Mouse (Mus musculus): ENCODE results near the gene Cnot6l. TPM values are rescaled to one million over a fixed set of nuclear protein-coding genes. Genes with fewer than 3 reads are reported as not detected.

The Cnot6l gene
- polyA plus RNA-seq, 1 experiment = 14.6 TPM

DNA sequence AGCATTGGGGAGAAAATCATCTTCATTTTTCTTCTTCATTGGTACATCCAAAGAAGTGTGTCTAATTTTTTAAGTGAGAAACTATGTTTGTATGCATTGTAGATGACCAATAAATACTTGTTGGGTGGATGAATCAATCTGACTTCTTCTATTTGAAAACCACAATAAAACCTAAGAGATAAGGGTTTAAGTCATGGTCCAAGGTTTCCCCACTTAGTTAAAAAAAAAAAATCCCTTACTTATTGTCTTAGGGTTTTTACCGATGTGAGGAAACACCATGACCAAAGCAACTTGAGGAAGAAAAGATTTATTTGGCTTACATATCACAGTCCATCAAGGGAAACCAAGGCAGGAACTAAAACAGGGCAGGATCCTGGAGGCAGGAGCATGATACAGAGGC, 25.8 kb upstream of the Cnot6l start:
- DNase-seq (ENCODE audit: low read depth) = no peak
- TF ChIP-seq POLR2A (IDR thresholded peaks at IDR 0.05; ENCODE audit: borderline replicate concordance, extremely low read depth, insufficient read depth, insufficient read length, poor library complexity, severe bottlenecking) = no peak
- TF ChIP-seq CTCF (IDR thresholded peaks at IDR 0.05; ENCODE audit: borderline replicate concordance, extremely low read depth, insufficient read depth, insufficient read length) = no peak

DNA sequence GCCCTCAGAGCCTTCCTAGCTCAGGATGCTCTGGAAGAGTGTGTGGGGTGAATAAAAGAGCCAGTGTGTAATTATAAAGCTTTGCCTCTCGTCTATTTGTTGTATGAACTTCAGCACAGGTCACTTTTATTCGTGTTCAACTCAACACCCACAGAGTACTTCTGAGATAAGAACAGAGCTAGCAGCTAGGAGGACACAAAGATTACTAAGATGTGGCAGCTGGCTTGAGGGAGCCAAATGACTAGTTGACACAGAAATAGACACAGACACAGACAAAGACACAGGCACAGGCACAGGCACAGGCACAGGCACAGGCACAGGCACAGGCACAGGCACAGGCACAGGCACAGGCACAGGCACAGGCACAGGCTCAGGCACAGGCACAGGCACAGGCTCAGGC, 20.0 kb upstream of the Cnot6l start:
- DNase-seq (ENCODE audit: low read depth) = no peak
- no peak for TF ChIP-seq POLR2A (IDR thresholded peaks at IDR 0.05; ENCODE audit: borderline replicate concordance, extremely low read depth, insufficient read depth, insufficient read length, poor library complexity, severe bottlenecking)
- TF ChIP-seq CTCF (IDR thresholded peaks at IDR 0.05; ENCODE audit: borderline replicate concordance, extremely low read depth, insufficient read depth, insufficient read length) = no peak

DNA sequence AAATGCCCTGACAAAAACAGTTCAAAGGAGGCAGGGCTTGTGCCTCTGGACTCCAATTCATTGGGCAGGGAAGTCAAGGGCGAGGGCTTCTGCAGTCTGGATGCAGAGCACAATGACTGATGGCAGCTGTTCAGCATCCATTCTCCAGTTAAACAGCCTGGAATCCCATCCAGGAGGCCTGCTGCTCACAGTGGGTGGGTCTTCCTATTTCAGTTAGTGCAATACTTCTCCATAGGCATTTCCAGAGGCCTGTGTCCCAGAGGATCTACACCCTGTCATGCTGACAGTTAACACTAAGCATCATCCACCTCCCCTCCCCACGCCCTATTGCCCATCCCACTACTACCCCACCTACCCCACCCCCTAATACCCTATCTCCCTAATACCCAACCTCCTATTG, 19.2 kb upstream of the Cnot6l start:
- DNase-seq (ENCODE audit: low read depth) = no peak
- no peak for TF ChIP-seq CTCF (IDR thresholded peaks at IDR 0.05; ENCODE audit: borderline replicate concordance, extremely low read depth, insufficient read depth, insufficient read length)
- TF ChIP-seq POLR2A (IDR thresholded peaks at IDR 0.05; ENCODE audit: borderline replicate concordance, extremely low read depth, insufficient read depth, insufficient read length, poor library complexity, severe bottlenecking) = no peak

DNA sequence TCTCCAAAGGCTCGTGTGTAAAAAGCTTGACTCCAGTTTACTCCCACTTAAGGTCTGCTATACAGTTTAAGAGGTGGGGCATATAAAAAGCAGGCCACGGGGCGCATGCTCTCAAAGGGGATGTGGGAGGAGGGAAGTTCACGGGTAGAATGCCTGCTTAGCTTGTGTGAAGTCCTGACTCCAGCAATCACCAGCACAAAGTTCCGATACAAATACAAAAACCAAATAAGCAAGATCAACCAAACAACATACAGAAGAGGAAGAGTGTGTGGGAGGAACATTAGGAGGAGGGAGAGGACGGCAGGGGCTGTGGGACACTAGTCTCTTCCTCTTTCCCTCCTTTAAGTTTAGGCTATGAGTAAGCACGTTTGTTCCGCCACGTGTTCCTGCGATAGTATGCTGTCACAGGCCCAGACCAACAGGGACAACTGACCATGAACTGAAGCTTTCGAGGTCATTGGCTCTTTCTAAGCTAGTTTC, 12.9 kb upstream of the Cnot6l start:
- DNase-seq (ENCODE audit: low read depth) = no peak
- TF ChIP-seq POLR2A (IDR thresholded peaks at IDR 0.05; ENCODE audit: borderline replicate concordance, extremely low read depth, insufficient read depth, insufficient read length, poor library complexity, severe bottlenecking) = no peak
- TF ChIP-seq CTCF (IDR thresholded peaks at IDR 0.05; ENCODE audit: borderline replicate concordance, extremely low read depth, insufficient read depth, insufficient read length) = no peak

DNA sequence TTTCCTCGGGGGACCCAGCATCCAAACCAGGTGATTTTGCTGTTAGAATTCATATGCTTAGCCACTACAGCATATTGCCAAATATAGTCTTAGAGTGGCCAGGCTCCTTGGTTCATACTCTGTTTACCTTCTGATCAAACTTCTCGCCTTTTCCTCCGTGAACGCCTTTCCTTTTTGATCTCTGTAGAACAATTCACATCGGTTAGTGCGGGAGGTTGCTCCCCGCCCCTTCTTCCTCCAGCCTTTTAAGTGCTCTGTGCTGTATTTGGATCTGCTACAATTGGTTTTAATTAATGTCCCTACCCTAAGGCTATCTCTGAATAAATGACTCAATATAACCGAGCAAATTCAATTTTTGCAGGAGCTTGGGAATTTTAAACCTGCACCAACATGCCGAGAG, 12.2 kb upstream of the Cnot6l start:
- peak; percentile 11 for DNase-seq (ENCODE audit: low read depth)
- no peak for TF ChIP-seq POLR2A (IDR thresholded peaks at IDR 0.05; ENCODE audit: borderline replicate concordance, extremely low read depth, insufficient read depth, insufficient read length, poor library complexity, severe bottlenecking)
- TF ChIP-seq CTCF (IDR thresholded peaks at IDR 0.05; ENCODE audit: borderline replicate concordance, extremely low read depth, insufficient read depth, insufficient read length) = no peak

DNA sequence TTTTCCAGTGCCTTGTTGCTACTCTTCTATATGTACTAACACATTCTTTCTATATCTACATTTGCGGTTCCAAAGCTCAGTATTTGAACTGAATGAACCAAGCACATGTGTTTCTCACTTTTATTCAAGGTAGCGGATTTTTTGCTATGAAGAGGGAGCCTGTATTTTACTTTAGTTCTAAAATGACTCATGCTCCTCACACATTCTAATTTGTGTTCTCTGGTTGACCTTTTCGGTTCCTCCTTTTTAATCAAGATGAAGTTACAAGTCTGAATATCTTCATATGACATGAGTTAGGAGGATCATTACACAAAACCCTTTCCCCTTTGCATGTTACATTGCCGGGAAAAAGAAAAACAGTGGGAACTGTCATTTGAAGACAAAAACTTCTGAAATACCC, 7.8 kb upstream of the Cnot6l start:
- DNase-seq (ENCODE audit: low read depth) = no peak
- TF ChIP-seq CTCF (IDR thresholded peaks at IDR 0.05; ENCODE audit: borderline replicate concordance, extremely low read depth, insufficient read depth, insufficient read length) (no peak), POLR2A (IDR thresholded peaks at IDR 0.05; ENCODE audit: borderline replicate concordance, extremely low read depth, insufficient read depth, insufficient read length, poor library complexity, severe bottlenecking) (no peak)

DNA sequence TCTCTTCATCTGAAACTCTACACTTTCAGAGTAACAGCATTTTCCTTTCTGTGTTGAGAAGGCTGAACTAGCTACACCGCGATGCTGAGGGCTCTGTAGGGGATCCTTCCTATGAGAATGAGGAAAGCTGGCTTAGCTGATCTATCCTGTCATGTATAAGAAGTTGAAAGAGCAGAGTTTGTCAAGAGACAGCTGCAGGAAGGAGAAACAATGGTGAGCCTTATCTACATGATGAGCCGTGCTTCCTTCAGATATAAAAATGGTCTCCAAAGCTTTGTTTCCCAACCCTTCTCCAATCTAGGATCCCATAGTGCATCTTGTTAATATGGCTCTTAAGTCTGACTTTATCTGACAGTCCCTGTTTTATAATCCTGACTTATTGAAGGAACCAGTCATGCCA, 6.5 kb upstream of the Cnot6l start:
- TF ChIP-seq CTCF (IDR thresholded peaks at IDR 0.05; ENCODE audit: borderline replicate concordance, extremely low read depth, insufficient read depth, insufficient read length) (no peak), POLR2A (IDR thresholded peaks at IDR 0.05; ENCODE audit: borderline replicate concordance, extremely low read depth, insufficient read depth, insufficient read length, poor library complexity, severe bottlenecking) (no peak)
- no peak for DNase-seq (ENCODE audit: low read depth)

DNA sequence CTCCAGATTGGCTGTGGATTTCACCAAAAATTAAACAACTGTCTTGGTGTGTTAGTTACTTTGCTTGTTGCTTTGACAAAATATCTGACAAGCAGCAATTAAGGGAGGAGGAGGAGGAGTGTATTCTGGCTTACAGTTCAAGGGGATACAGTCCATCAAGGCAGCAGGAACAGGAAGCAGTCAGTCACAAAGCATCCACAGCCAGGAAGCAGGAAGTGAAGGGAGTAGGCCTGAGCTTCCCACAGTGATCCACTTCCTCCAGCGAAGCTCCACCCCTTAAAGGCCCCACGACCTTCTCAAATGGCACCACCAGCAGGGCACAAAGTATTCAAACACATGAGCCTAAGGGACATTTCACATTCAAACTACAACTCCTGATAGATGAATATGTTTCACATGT, 2.8 kb upstream of the Cnot6l start:
- no peak for DNase-seq (ENCODE audit: low read depth)
- TF ChIP-seq POLR2A (IDR thresholded peaks at IDR 0.05; ENCODE audit: borderline replicate concordance, extremely low read depth, insufficient read depth, insufficient read length, poor library complexity, severe bottlenecking) (no peak), CTCF (IDR thresholded peaks at IDR 0.05; ENCODE audit: borderline replicate concordance, extremely low read depth, insufficient read depth, insufficient read length) (no peak)

DNA sequence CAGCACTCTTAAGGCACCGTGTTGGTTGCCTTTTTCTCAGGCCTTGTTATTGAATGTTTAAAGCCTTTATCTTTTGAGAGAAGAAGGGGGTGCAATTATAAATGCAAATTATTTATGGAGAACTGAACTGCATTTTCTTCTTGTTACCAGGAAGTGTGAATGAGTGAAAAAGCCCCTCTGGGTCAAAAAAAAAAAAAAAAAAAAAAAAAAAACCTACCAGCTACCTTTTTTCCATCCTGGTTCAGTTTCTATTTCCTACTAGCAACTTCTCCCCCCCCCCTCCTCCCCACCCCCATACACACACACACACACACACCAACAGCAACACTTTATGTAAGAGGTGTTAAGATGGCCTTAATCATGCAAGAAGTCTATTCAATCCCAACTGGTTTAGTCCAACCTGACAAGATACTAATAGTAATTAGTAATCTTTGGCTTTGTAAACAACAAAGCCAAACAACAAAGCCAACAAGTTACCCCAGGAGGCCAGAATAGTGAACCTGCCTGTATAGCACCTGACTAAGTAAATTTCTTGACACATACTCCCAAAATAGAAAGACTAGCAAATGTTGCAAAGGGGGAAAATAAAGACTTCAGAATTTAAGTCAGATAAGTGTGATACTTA, 463 bp downstream of the Cnot6l start:
- no peak for DNase-seq (ENCODE audit: low read depth)
- no peak for TF ChIP-seq CTCF (IDR thresholded peaks at IDR 0.05; ENCODE audit: borderline replicate concordance, extremely low read depth, insufficient read depth, insufficient read length)
- TF ChIP-seq POLR2A (IDR thresholded peaks at IDR 0.05; ENCODE audit: borderline replicate concordance, extremely low read depth, insufficient read depth, insufficient read length, poor library complexity, severe bottlenecking) = no peak

DNA sequence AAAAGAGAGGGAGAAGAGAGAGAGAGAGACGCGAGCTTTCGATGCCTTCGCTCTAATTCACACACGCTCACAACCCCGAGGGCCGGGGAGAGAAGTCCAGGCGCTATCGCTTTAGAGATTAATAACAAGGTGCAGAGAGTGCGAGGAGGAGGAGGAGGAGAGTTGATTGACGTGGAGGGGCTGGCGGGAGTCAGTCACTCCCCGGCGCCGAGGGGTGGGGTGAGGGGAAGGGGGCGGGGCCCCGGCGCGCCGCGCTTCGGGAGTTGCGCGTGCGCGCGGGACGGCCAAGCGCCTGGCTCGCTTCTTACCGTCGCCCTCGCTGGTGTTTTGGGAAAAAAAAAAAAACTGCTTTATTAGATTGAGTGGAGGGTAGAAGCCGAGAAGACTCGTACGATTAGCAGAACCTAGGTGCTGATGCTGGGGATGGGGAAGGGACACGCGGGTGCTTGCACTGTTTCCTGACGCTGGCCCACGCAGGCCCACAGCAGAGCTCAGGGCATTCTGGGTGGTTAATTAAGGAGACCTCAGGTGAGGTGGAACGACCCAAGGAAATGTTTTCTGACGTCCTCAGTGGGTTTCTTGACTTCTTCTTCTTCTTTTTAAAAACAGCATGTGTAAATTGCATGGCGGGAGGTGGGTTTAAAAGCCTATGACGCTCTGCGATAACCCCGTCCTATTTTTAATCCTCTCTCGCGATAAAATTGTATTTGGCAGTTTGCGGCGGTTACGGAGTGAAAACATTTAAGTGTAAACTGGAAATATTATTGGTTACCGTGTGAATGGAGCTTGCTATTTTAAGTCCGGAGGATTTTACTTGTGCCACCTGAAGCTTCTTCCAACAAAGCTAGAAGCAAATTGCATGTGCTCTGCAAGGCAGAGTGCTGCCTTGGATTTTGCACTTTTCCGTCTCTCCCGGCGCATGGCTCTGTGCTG, 1.3 kb downstream of the Cnot6l start:
- DNase-seq (ENCODE audit: low read depth) = peak; percentile 96
- TF ChIP-seq CTCF (IDR thresholded peaks at IDR 0.05; ENCODE audit: borderline replicate concordance, extremely low read depth, insufficient read depth, insufficient read length) (no peak), POLR2A (IDR thresholded peaks at IDR 0.05; ENCODE audit: borderline replicate concordance, extremely low read depth, insufficient read depth, insufficient read length, poor library complexity, severe bottlenecking) (no peak; the same call in 1 of the 2 replicates)

DNA sequence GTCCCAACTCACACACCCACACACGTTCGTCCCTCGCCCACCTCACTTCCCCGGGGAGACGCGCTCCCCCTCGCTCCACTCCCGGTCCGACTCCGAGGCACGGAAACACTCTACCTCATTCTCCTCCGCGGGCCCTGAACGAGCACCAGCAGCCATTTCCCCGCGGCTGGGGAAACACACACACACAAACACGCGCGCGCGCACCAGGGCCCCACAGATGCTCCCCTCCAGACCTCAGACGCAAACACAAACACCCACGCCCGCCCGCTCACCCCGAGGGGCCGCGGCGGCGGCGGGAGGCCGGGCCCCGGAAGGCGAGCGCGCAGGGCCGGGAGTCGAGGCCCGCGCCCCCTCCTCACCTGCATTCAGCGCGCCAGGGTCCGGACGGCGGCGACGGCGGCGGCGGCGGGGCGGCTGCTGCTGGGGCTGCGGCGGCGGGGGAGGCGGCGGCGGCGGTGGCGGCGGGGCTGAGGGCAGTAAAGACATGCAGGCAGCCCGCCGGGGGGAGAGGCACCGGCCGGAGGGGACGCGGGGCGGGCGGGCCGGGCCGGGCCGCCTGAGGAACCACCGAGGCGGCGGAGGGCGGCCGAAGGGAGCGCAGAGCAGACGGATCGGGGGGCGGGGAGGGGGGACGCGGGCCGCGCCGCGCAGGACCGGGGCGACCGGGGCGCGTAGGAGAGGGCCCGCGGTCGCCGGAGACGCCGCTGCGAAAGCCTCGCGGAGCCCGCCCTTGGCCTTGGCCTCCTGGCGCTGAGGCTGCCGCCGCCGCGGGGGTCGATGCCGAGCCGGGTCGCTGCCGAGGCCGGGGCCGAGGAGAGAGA, 2.2 kb downstream of the Cnot6l start:
- TF ChIP-seq CTCF (IDR thresholded peaks at IDR 0.05; ENCODE audit: borderline replicate concordance, extremely low read depth, insufficient read depth, insufficient read length) (no peak), POLR2A (IDR thresholded peaks at IDR 0.05; ENCODE audit: borderline replicate concordance, extremely low read depth, insufficient read depth, insufficient read length, poor library complexity, severe bottlenecking) (peak; percentile 9; the same call in 1 of the 2 replicates)
- DNase-seq (ENCODE audit: low read depth) = peak; percentile 74
